8 mouse cellular contexts compared by ENCODE assay signal in the genomic region with DNA sequence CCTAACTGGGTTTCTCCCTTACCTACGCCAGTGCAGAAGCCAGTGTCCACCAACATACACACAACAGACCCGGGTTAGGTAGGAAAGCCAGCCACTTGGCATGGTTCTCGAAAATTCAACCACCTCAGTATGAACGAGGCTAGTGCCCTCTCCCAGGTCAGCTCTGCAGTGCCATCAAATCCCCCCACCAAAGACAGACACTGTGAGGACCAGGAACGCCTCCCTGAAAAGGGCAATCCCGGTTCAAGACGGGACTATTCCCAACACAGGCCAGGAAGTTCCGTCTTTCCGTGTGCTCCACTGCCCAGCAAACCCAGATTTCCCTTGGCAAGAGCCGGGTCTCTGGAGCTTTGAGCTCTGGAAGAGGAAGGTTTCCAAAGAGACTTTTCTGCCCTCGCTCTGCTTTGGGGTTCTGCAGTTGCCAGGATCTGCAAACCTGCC. TPM values are rescaled to one million over a fixed set of nuclear protein-coding genes. Genes with fewer than 3 reads are reported as not detected.
DNase-seq lines count a peak whose midpoint lies in the region; ATAC-seq and TF ChIP-seq lines count a peak whose summit lies in the region.

No protein-coding gene starts in this region.

- no peaks in the 10 kb centered on the region for H3K36me3 ChIP-seq in kidney, adult 2 months (ENCODE audit: control insufficient read depth, insufficient read depth, low read length)
- no peaks in the 10 kb centered on the region for H3K36me3 ChIP-seq in embryonic facial prominence, embryonic 15.5 days
- no peaks in the 10 kb centered on the region for H3K36me3 ChIP-seq in midbrain, embryonic 14.5 days (ENCODE audit: control insufficient read depth, insufficient read depth, low read length)

- peak overlapping the region; percentile 58 for H3K4me3 ChIP-seq in kidney, adult 2 months (ENCODE audit: insufficient read depth, low read depth, low read length)
- peak overlapping the region; percentile 56 for H3K4me3 ChIP-seq in embryonic facial prominence, embryonic 15.5 days (replicated peaks)
- peak overlapping the region; percentile 53 for H3K4me3 ChIP-seq in midbrain, embryonic 14.5 days (replicated peaks; ENCODE audit: low read depth, low read length)

- H3K27me3 ChIP-seq in kidney, adult 2 months (replicated peaks; ENCODE audit: control insufficient read depth, insufficient read depth, low read length): no peaks in the 10 kb centered on the region
- H3K27me3 ChIP-seq in embryonic facial prominence, embryonic 15.5 days: no peaks in the 10 kb centered on the region
- no peaks in the 10 kb centered on the region for H3K27me3 ChIP-seq in midbrain, embryonic 14.5 days (ENCODE audit: control insufficient read depth, insufficient read depth, low read length)

- no peak for DNase-seq in kidney, adult 2 months
- no peak for DNase-seq in kidney, postnatal 25 days
- peak; percentile 33 for DNase-seq in MN1 (ENCODE audit: low spot score)
- peak; percentile 35 for DNase-seq in induced T-regulatory cell, adult 2 months (ENCODE audit: low read depth)
- DNase-seq in midbrain, embryonic 14.5 days: no peak
- DNase-seq in gastrocnemius, postnatal 25 days: no peak
- no peak for DNase-seq in layer of hippocampus, adult 11-12 months (ENCODE audit: low spot score)

- H3K27ac ChIP-seq in kidney, adult 2 months (ENCODE audit: insufficient read depth, low read depth, low read length): peak overlapping the region; percentile 62
- H3K27ac ChIP-seq in embryonic facial prominence, embryonic 15.5 days (replicated peaks): peak overlapping the region; percentile 73
- peak overlapping the region; percentile 93 for H3K27ac ChIP-seq in midbrain, embryonic 14.5 days (replicated peaks; ENCODE audit: low read depth, low read length)

- 27% methylated on average over 11 of the region's 11 CpGs for WGBS in kidney, adult 2 months
- WGBS in embryonic facial prominence, embryonic 15.5 days: 15% methylated on average over 11 of the region's 11 CpGs
- WGBS in midbrain, embryonic 14.5 days: 17% methylated on average over 11 of the region's 11 CpGs

- TF ChIP-seq POLR2A in kidney, adult 2 months (IDR thresholded peaks at IDR 0.05; ENCODE audit: low read depth, low read length): no peak

- H3K4me2 ChIP-seq in embryonic facial prominence, embryonic 15.5 days (replicated peaks): peak overlapping the region; percentile 88
- peak overlapping the region; percentile 70 for H3K4me2 ChIP-seq in midbrain, embryonic 14.5 days (ENCODE audit: low read length)

- H3K4me1 ChIP-seq in kidney, adult 2 months (ENCODE audit: control insufficient read depth, insufficient read depth, low read length): no peaks in the 10 kb centered on the region; the same call in 1 of the 2 replicates
- peaks cover 18% of the 10 kb centered on the region for H3K4me1 ChIP-seq in embryonic facial prominence, embryonic 15.5 days
- peaks cover 18% of the 10 kb centered on the region for H3K4me1 ChIP-seq in midbrain, embryonic 14.5 days (ENCODE audit: control insufficient read depth, insufficient read depth, low read length)

- no peak for TF ChIP-seq CTCF in kidney, adult 2 months (conservative IDR thresholded peaks at IDR 0.05; ENCODE audit: insufficient read depth, insufficient read length, low read depth, low read length)

- peak overlapping the region; percentile 42 for H3K9ac ChIP-seq in embryonic facial prominence, embryonic 15.5 days
- peak overlapping the region; percentile 81 for H3K9ac ChIP-seq in midbrain, embryonic 14.5 days (replicated peaks; ENCODE audit: low read length)

- H3K9me3 ChIP-seq in embryonic facial prominence, embryonic 15.5 days (replicated peaks): no peaks in the 10 kb centered on the region
- no peaks in the 10 kb centered on the region for H3K9me3 ChIP-seq in midbrain, embryonic 14.5 days (ENCODE audit: control insufficient read depth, low read length)

- ATAC-seq in embryonic facial prominence, embryonic 15.5 days (ENCODE audit: insufficient number of reproducible peaks, low FRiP score, low TSS enrichment, low read depth): no peak
- ATAC-seq in midbrain, embryonic 14.5 days (ENCODE audit: low FRiP score, low TSS enrichment): no peak

RNA-seq across cellular contexts. Expression of a gene that starts 0.8 kb away (rescaled TPM):
- polyA plus RNA-seq in kidney, adult 2 months (2012; rRNA removed): 24.7 and 26.3 TPM in 2 replicates
- polyA plus RNA-seq in embryonic facial prominence, embryonic 15.5 days (2015; fragmentation: Nextera tagmentation; extraction: Ambion mirVana): 3.6 and 3.8 TPM in 2 replicates
- 10.0 and 10.1 TPM in 2 replicates for polyA plus RNA-seq in midbrain, embryonic 14.5 days (2014; fragmentation: Nextera tagmentation; extraction: Ambion mirVana)
- total RNA-seq in gastrocnemius, postnatal 25 days (2021): under 1 TPM; 0.41 to 0.88 TPM

RNA-seq across cellular contexts. Expression of a gene that starts 15.7 kb away (rescaled TPM):
- 38.3 and 46.8 TPM in 2 replicates for polyA plus RNA-seq in kidney, adult 2 months (2012; rRNA removed)
- 32.8 and 33.5 TPM in 2 replicates for polyA plus RNA-seq in embryonic facial prominence, embryonic 15.5 days (2015; fragmentation: Nextera tagmentation; extraction: Ambion mirVana)
- polyA plus RNA-seq in midbrain, embryonic 14.5 days (2014; fragmentation: Nextera tagmentation; extraction: Ambion mirVana): 72.5 and 93.5 TPM in 2 replicates
- total RNA-seq in gastrocnemius, postnatal 25 days (2021): 10 to 100 TPM; 34.6 to 38.6 TPM

RNA-seq across cellular contexts. Expression of a gene that starts 44.8 kb away (rescaled TPM):
- 21.0 and 27.4 TPM in 2 replicates for polyA plus RNA-seq in kidney, adult 2 months (2012; rRNA removed)
- 32.6 and 36.3 TPM in 2 replicates for polyA plus RNA-seq in embryonic facial prominence, embryonic 15.5 days (2015; fragmentation: Nextera tagmentation; extraction: Ambion mirVana)
- polyA plus RNA-seq in midbrain, embryonic 14.5 days (2014; fragmentation: Nextera tagmentation; extraction: Ambion mirVana): 59.7 TPM in 2 replicates
- total RNA-seq in gastrocnemius, postnatal 25 days (2021): 10 to 100 TPM in 1 of 2 experiments, 1 to 10 TPM in 1; 9.3 to 12.2 TPM

Comparison
In these comparisons a context has a peak if more than half of its experiments do, and no peak if none do; other contexts are left out.
1. DNase-seq: peak in MN1 (single experiment) and induced T-regulatory cell, adult 2 months (single experiment); none in kidney, adult 2 months (single experiment), kidney, postnatal 25 days (0 of 2), midbrain, embryonic 14.5 days (single experiment), gastrocnemius, postnatal 25 days (single experiment) and layer of hippocampus, adult 11-12 months (single experiment).
2. Peak in every context shown above with its lines, with median percentiles within 50 percentile points of each other: H3K27ac ChIP-seq and H3K4me3 ChIP-seq.